ENCODE assay signal across 16 mouse cellular contexts in the genomic region with DNA sequence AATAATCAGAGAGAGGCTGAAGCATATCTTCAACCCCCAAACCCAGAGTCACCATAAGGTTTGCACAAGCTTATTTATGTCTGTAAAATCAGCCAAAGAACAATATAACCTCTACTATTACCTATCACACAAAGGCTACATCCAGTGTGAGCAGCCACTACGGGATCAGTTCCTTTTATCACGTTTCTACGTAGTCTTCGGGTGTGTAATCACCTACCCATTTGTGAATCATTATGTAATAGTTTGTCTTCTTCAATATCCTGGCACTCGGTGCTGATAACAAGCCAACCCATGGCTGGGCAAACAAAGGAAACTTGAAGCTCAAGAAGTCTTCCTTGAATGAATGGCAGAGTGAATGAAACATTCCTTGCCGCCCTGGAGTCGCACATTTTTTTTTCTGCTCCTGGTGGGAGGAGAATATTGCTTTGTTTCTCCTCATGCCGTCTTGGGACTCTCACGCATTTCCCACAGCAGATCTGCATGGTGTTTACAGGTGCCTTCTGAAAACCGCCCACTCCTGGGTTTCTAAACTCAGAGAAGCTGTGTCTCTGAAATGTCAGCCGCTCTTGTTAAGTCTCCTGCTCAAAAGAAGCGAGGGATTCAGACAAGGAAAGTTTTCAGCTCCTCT. TPM values are rescaled to one million over a fixed set of nuclear protein-coding genes. Genes with fewer than 3 reads are reported as not detected.
DNase-seq lines count a peak whose midpoint lies in the region; ATAC-seq lines count a peak whose summit lies in the region.
"Had no signal": no experiment of that assay in that cellular context is flagged by ENCODE, and none has a peak within 500 bp of the region (broad histone marks: within the 10 kb centered on the region; RNA-seq: fewer than 3 reads in every experiment).

No protein-coding gene starts in this region.

- DNase-seq in forebrain, embryonic 14.5 days (ENCODE audit: low spot score): peak; percentile 27
- DNase-seq in layer of hippocampus, adult 9-11 months: peak; percentile 30
- no peak for DNase-seq in layer of hippocampus, postnatal 10 days (ENCODE audit: low spot score in 2 of 2)
- DNase-seq in brain, adult 2 months (ENCODE audit: low read depth, low spot score): peak; percentile 75
- DNase-seq in left cerebral cortex, postnatal 25 days (ENCODE audit: low spot score in 2 of 2): peak; percentile 32 to 87
- no peak for DNase-seq in c-Kit-positive CD71-positive TER-119-positive erythroid progenitor cells, embryonic 14.5 days (ENCODE audit: low spot score)
- DNase-seq in spleen, postnatal 4 days (ENCODE audit: low spot score in 2 of 2): no peak
- DNase-seq: cerebellum, postnatal 25 days; kidney, adult 2 months; lung, adult 2 months; spleen, adult 18-20 months had no signal

- no peaks in the 10 kb centered on the region for H3K4me1 ChIP-seq in forebrain, embryonic 14.5 days (ENCODE audit: control insufficient read depth, insufficient read depth, low read length)
- H3K4me1 ChIP-seq in forebrain, embryonic 15.5 days: 0 out of 2 replicates have a peak, but pooled peaks cover 7% of the 10 kb centered on the region

- H3K9me3 ChIP-seq in forebrain, embryonic 14.5 days (replicated peaks; ENCODE audit: control insufficient read depth, low read length): no peaks in the 10 kb centered on the region
- H3K9me3 ChIP-seq in forebrain, embryonic 15.5 days: no peaks in the 10 kb centered on the region
- H3K9me3 ChIP-seq: embryonic facial prominence, embryonic 15.5 days; limb, embryonic 13.5 days had no signal

- H3K27me3 ChIP-seq in forebrain, embryonic 14.5 days (replicated peaks; ENCODE audit: control insufficient read depth, insufficient read depth, low read length): no peaks in the 10 kb centered on the region
- H3K27me3 ChIP-seq in forebrain, embryonic 15.5 days: no peaks in the 10 kb centered on the region
- H3K27me3 ChIP-seq: embryonic facial prominence, embryonic 15.5 days; limb, embryonic 13.5 days had no signal

- H3K36me3 ChIP-seq in forebrain, embryonic 14.5 days (ENCODE audit: control insufficient read depth, insufficient read depth, low read length): no peaks in the 10 kb centered on the region
- H3K36me3 ChIP-seq in forebrain, embryonic 15.5 days: no peaks in the 10 kb centered on the region
- H3K36me3 ChIP-seq: embryonic facial prominence, embryonic 15.5 days; G1E; limb, embryonic 13.5 days had no signal

- H3K27ac ChIP-seq in forebrain, embryonic 14.5 days (ENCODE audit: low read depth, low read length): no peak overlapping the region
- no peak overlapping the region for H3K27ac ChIP-seq in forebrain, embryonic 15.5 days (replicated peaks)
- H3K27ac ChIP-seq: embryonic facial prominence, embryonic 15.5 days; limb, embryonic 13.5 days had no signal

- H3K4me2 ChIP-seq in forebrain, embryonic 14.5 days (ENCODE audit: low read length): no peak overlapping the region
- no peak overlapping the region for H3K4me2 ChIP-seq in forebrain, embryonic 15.5 days (replicated peaks)
- H3K4me2 ChIP-seq: embryonic facial prominence, embryonic 15.5 days; limb, embryonic 13.5 days had no signal

- WGBS in forebrain, embryonic 14.5 days: 52% methylated on average over 12 of the region's 12 CpGs
- WGBS in forebrain, embryonic 15.5 days: 48% methylated on average over 12 of the region's 12 CpGs

- H3K9ac ChIP-seq in forebrain, embryonic 14.5 days (ENCODE audit: low read length): no peak overlapping the region
- no peak overlapping the region for H3K9ac ChIP-seq in forebrain, embryonic 15.5 days (replicated peaks)
- H3K9ac ChIP-seq: embryonic facial prominence, embryonic 15.5 days; limb, embryonic 13.5 days had no signal

- no peak for ATAC-seq in forebrain, embryonic 14.5 days
- no peak for ATAC-seq in forebrain, embryonic 15.5 days (replicated peaks)

- intact Hi-C loops in left cerebral cortex, postnatal 25 days (cut with DNase I): no loop called here

- no peak overlapping the region for H3K4me3 ChIP-seq in forebrain, embryonic 14.5 days (ENCODE audit: low read depth, low read length)
- no peak overlapping the region for H3K4me3 ChIP-seq in forebrain, embryonic 15.5 days
- H3K4me3 ChIP-seq: embryonic facial prominence, embryonic 15.5 days; limb, embryonic 13.5 days had no signal

RNA-seq across cellular contexts. Expression of a gene that starts 21.3 kb away (rescaled TPM):
- polyA plus RNA-seq in forebrain, embryonic 14.5 days (2014; fragmentation: Nextera tagmentation; extraction: Ambion mirVana): 164 and 207 TPM in 2 replicates
- polyA plus RNA-seq in forebrain, embryonic 15.5 days (2015; fragmentation: Nextera tagmentation; extraction: Ambion mirVana): 282 and 283 TPM in 2 replicates
- total RNA-seq in layer of hippocampus, postnatal 10 days (2021): 100 to 1,000 TPM; 218 to 236 TPM
- 10 to 100 TPM; 83.6 to 91.1 TPM for total RNA-seq in left cerebral cortex, postnatal 25 days (2021)
- total RNA-seq: neutrophil, adult 5-6 weeks had no signal
- polyA plus RNA-seq: G1E had no signal

Comparison
In these comparisons a context has a peak if more than half of its experiments do, and no peak if none do; other contexts are left out.
1. DNase-seq: peak in forebrain, embryonic 14.5 days (single experiment), layer of hippocampus, adult 9-11 months (single experiment), brain, adult 2 months (single experiment) and left cerebral cortex, postnatal 25 days (2 of 2); none in layer of hippocampus, postnatal 10 days (0 of 2), c-Kit-positive CD71-positive TER-119-positive erythroid progenitor cells, embryonic 14.5 days (single experiment) and spleen, postnatal 4 days (0 of 2).